Comparison of ENCODE assay signal across 16 mouse cellular contexts in the genomic region with DNA sequence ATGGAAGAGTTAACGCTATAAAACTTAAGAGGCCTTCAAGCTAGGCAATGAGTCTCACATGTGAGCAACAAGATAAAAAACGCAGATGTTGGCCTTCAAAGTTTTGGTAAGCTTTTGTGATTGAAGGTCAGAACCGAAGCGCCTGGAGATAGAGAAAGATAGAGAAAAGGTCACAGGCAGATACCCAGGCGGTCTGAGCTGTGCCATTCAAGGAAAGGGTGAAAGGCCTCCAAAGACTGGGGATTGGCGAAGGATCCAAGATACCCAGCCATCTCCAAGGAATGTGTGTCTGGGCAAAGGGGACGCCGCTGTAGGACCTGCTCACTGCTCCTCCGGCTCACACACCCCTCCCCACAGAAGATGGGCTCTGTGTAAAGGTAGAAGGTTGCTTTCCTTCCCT. TPM values are rescaled to one million over a fixed set of nuclear protein-coding genes. Genes with fewer than 3 reads are reported as not detected.
DNase-seq lines count a peak whose midpoint lies in the region; ATAC-seq lines count a peak whose summit lies in the region.
"Had no signal": no experiment of that assay in that cellular context is flagged by ENCODE, and none has a peak within 500 bp of the region (broad histone marks: within the 10 kb centered on the region; RNA-seq: fewer than 3 reads in every experiment).

No protein-coding gene starts in this region.

- no peaks in the 10 kb centered on the region for H3K27me3 ChIP-seq in heart, embryonic 13.5 days (replicated peaks)
- no peaks in the 10 kb centered on the region for H3K27me3 ChIP-seq in megakaryocyte, embryonic 14.5 days (replicated peaks)
- H3K27me3 ChIP-seq in intestine, embryonic 15.5 days (replicated peaks), result no peaks in the 10 kb centered on the region
- H3K27me3 ChIP-seq in stomach, embryonic 15.5 days (replicated peaks), result no peaks in the 10 kb centered on the region
- H3K27me3 ChIP-seq: forebrain, embryonic 15.5 days had no signal

- no peaks in the 10 kb centered on the region for H3K9me3 ChIP-seq in heart, embryonic 13.5 days
- H3K9me3 ChIP-seq in megakaryocyte, embryonic 14.5 days, result no peaks in the 10 kb centered on the region
- no peaks in the 10 kb centered on the region for H3K9me3 ChIP-seq in intestine, embryonic 15.5 days
- H3K9me3 ChIP-seq in stomach, embryonic 15.5 days, result no peaks in the 10 kb centered on the region
- H3K9me3 ChIP-seq: embryonic facial prominence, embryonic 15.5 days; forebrain, embryonic 15.5 days had no signal

- H3K4me2 ChIP-seq in heart, embryonic 13.5 days, result no peak overlapping the region
- H3K4me2 ChIP-seq in intestine, embryonic 15.5 days (replicated peaks), result no peak overlapping the region
- H3K4me2 ChIP-seq in stomach, embryonic 15.5 days, result no peak overlapping the region
- H3K4me2 ChIP-seq: embryonic facial prominence, embryonic 15.5 days; forebrain, embryonic 15.5 days had no signal

- no peak for ATAC-seq in heart, embryonic 13.5 days (ENCODE audit: extremely low read depth, insufficient number of reproducible peaks, low FRiP score, low TSS enrichment)
- ATAC-seq in megakaryocyte, adult 5-6 weeks (ENCODE audit: poor library complexity, severe bottlenecking), result no peak
- ATAC-seq in intestine, embryonic 15.5 days, result no peak
- no peak for ATAC-seq in stomach, embryonic 15.5 days (ENCODE audit: insufficient read depth, low FRiP score, low read depth)
- ATAC-seq in erythroid progenitor cell, adult 5-6 weeks (replicated peaks; ENCODE audit: low FRiP score, poor library complexity, severe bottlenecking), result no peak
- ATAC-seq: forebrain, embryonic 15.5 days; hindbrain, postnatal 0 days had no signal

- no peak overlapping the region for H3K4me3 ChIP-seq in heart, embryonic 13.5 days
- peak overlapping the region; percentile 53 for H3K4me3 ChIP-seq in megakaryocyte, embryonic 14.5 days (replicated peaks)
- H3K4me3 ChIP-seq in intestine, embryonic 15.5 days (replicated peaks), result no peak overlapping the region
- no peak overlapping the region for H3K4me3 ChIP-seq in stomach, embryonic 15.5 days (replicated peaks)
- H3K4me3 ChIP-seq: embryonic facial prominence, embryonic 15.5 days; forebrain, embryonic 15.5 days had no signal

- H3K36me3 ChIP-seq in heart, embryonic 13.5 days, result peaks cover 17% of the 10 kb centered on the region
- H3K36me3 ChIP-seq in megakaryocyte, embryonic 14.5 days (replicated peaks; ENCODE audit: low read length), result peaks cover 53% of the 10 kb centered on the region
- H3K36me3 ChIP-seq in intestine, embryonic 15.5 days, result no peaks in the 10 kb centered on the region
- H3K36me3 ChIP-seq in stomach, embryonic 15.5 days, result no peaks in the 10 kb centered on the region

- H3K9ac ChIP-seq in heart, embryonic 13.5 days, result peak overlapping the region; percentile 41
- no peak overlapping the region for H3K9ac ChIP-seq in intestine, embryonic 15.5 days
- H3K9ac ChIP-seq in stomach, embryonic 15.5 days, result no peak overlapping the region
- H3K9ac ChIP-seq: embryonic facial prominence, embryonic 15.5 days had no signal

- DNase-seq in heart, adult 18-20 months, result no peak
- DNase-seq in frontal cortex, adult 2 months (ENCODE audit: extremely low spot score in 1 of 2, low spot score in 1 of 2), result no peak
- DNase-seq: cerebellum, adult 11 months; gastrocnemius, postnatal 25 days; kidney, postnatal 25 days; layer of hippocampus, postnatal 36 days had no signal

- peaks cover 76% of the 10 kb centered on the region for H3K4me1 ChIP-seq in heart, embryonic 13.5 days
- peaks cover 94% of the 10 kb centered on the region for H3K4me1 ChIP-seq in megakaryocyte, embryonic 14.5 days
- H3K4me1 ChIP-seq in intestine, embryonic 15.5 days (replicated peaks), result peaks cover 46% of the 10 kb centered on the region
- peaks cover 57% of the 10 kb centered on the region for H3K4me1 ChIP-seq in stomach, embryonic 15.5 days

- peak overlapping the region; percentile 98 for H3K27ac ChIP-seq in heart, embryonic 13.5 days (replicated peaks)
- H3K27ac ChIP-seq in intestine, embryonic 15.5 days, result peak overlapping the region; percentile 42
- H3K27ac ChIP-seq in stomach, embryonic 15.5 days, result peak overlapping the region; percentile 57; the same call in 1 of the 2 replicates
- H3K27ac ChIP-seq: forebrain, embryonic 15.5 days had no signal

- WGBS in heart, embryonic 13.5 days, result 71% methylated on average over 9 of the region's 9 CpGs
- 85% methylated on average over 9 of the region's 9 CpGs for WGBS in intestine, embryonic 15.5 days
- WGBS in stomach, embryonic 15.5 days, result 89% methylated on average over 9 of the region's 9 CpGs

RNA-seq across cellular contexts. Expression of a gene that starts 4.8 kb away (rescaled TPM):
- polyA plus RNA-seq in heart, embryonic 13.5 days (2015; fragmentation: Nextera tagmentation; extraction: Ambion mirVana), result 13.5 and 13.7 TPM in 2 replicates
- total RNA-seq in heart, adult 18-20 months (2021), result 1 to 10 TPM; 7.2 to 8.4 TPM
- polyA plus RNA-seq in megakaryocyte, embryonic 14.5 days (2012; ENCODE audit: insufficient read depth, low replicate concordance), result 30.7 and 32.1 TPM in 2 replicates
- 7.2 and 7.9 TPM in 2 replicates for total RNA-seq in megakaryocyte, adult 5-6 weeks (2015)
- total RNA-seq in megakaryocyte, adult 5-6 weeks (2017), result 8.9 and 9.1 TPM in 2 replicates
- 14.9 and 16.4 TPM in 2 replicates for polyA plus RNA-seq in intestine, embryonic 15.5 days (2015; fragmentation: Nextera tagmentation; extraction: Ambion mirVana)
- polyA plus RNA-seq in stomach, embryonic 15.5 days (2015; fragmentation: Nextera tagmentation; extraction: Ambion mirVana), result 17.0 and 17.9 TPM in 2 replicates
- 11.8 and 13.0 TPM in 2 replicates for polyA plus RNA-seq in frontal cortex, adult 2 months (2012; rRNA removed)
- 2.2 and 3.8 TPM in 2 replicates for total RNA-seq in erythroid progenitor cell, adult 5-6 weeks (2015; ENCODE audit: low replicate concordance)
- 4.5 and 9.9 TPM in 2 replicates for total RNA-seq in erythroid progenitor cell, adult 5-6 weeks (2017; ENCODE audit: low replicate concordance)

RNA-seq across cellular contexts. Expression of a gene that starts 13.2 kb away (rescaled TPM):
- 0.14 and 0.17 TPM in 2 replicates for polyA plus RNA-seq in heart, embryonic 13.5 days (2015; fragmentation: Nextera tagmentation; extraction: Ambion mirVana)
- total RNA-seq in heart, adult 18-20 months (2021), result under 1 TPM; 0.41 to 0.77 TPM
- polyA plus RNA-seq in megakaryocyte, embryonic 14.5 days (2012; ENCODE audit: insufficient read depth, low replicate concordance), result 3.5 and 5.8 TPM in 2 replicates
- total RNA-seq in megakaryocyte, adult 5-6 weeks (2015), result 0.11 and 0.45 TPM in 2 replicates
- 0.29 TPM in 1 of 2 replicates, not detected in the other for total RNA-seq in megakaryocyte, adult 5-6 weeks (2017)
- not detected in 2 replicates for polyA plus RNA-seq in intestine, embryonic 15.5 days (2015; fragmentation: Nextera tagmentation; extraction: Ambion mirVana)
- 0.13 and 0.26 TPM in 2 replicates for polyA plus RNA-seq in stomach, embryonic 15.5 days (2015; fragmentation: Nextera tagmentation; extraction: Ambion mirVana)
- 0.46 and 0.55 TPM in 2 replicates for polyA plus RNA-seq in frontal cortex, adult 2 months (2012; rRNA removed)
- total RNA-seq in erythroid progenitor cell, adult 5-6 weeks (2015; ENCODE audit: low replicate concordance), result 2.2 TPM in 1 of 2 replicates, not detected in the other
- 0.26 TPM in 1 of 2 replicates, not detected in the other for total RNA-seq in erythroid progenitor cell, adult 5-6 weeks (2017; ENCODE audit: low replicate concordance)
- total RNA-seq: gastrocnemius, postnatal 25 days; monocyte, adult 5-6 weeks had no signal
- polyA plus RNA-seq: hindbrain, postnatal 0 days had no signal

RNA-seq across cellular contexts. Expression of a gene that starts 17.4 kb away (rescaled TPM):
- 26.8 and 28.4 TPM in 2 replicates for polyA plus RNA-seq in heart, embryonic 13.5 days (2015; fragmentation: Nextera tagmentation; extraction: Ambion mirVana)
- total RNA-seq in heart, adult 18-20 months (2021), result 10 to 100 TPM; 17.4 to 18.8 TPM
- polyA plus RNA-seq in megakaryocyte, embryonic 14.5 days (2012; ENCODE audit: insufficient read depth, low replicate concordance), result 17.7 and 36.8 TPM in 2 replicates
- total RNA-seq in megakaryocyte, adult 5-6 weeks (2015), result 10.6 and 13.1 TPM in 2 replicates
- total RNA-seq in megakaryocyte, adult 5-6 weeks (2017), result 11.4 and 15.8 TPM in 2 replicates
- polyA plus RNA-seq in intestine, embryonic 15.5 days (2015; fragmentation: Nextera tagmentation; extraction: Ambion mirVana), result 41.8 and 43.9 TPM in 2 replicates
- 38.5 and 41.5 TPM in 2 replicates for polyA plus RNA-seq in stomach, embryonic 15.5 days (2015; fragmentation: Nextera tagmentation; extraction: Ambion mirVana)
- polyA plus RNA-seq in frontal cortex, adult 2 months (2012; rRNA removed), result 30.8 and 34.1 TPM in 2 replicates
- total RNA-seq in erythroid progenitor cell, adult 5-6 weeks (2015; ENCODE audit: low replicate concordance), result 2.5 and 3.8 TPM in 2 replicates
- 1.7 and 6.8 TPM in 2 replicates for total RNA-seq in erythroid progenitor cell, adult 5-6 weeks (2017; ENCODE audit: low replicate concordance)

RNA-seq across cellular contexts. Expression of a gene that starts 22.1 kb away (rescaled TPM):
- 36.3 and 41.6 TPM in 2 replicates for polyA plus RNA-seq in heart, embryonic 13.5 days (2015; fragmentation: Nextera tagmentation; extraction: Ambion mirVana)
- total RNA-seq in heart, adult 18-20 months (2021), result 10 to 100 TPM; 17.2 to 17.9 TPM
- polyA plus RNA-seq in megakaryocyte, embryonic 14.5 days (2012; ENCODE audit: insufficient read depth, low replicate concordance), result 2.8 and 12.4 TPM in 2 replicates
- 62.7 and 64.8 TPM in 2 replicates for total RNA-seq in megakaryocyte, adult 5-6 weeks (2015)
- 79.3 and 96.0 TPM in 2 replicates for total RNA-seq in megakaryocyte, adult 5-6 weeks (2017)
- 65.0 and 65.4 TPM in 2 replicates for polyA plus RNA-seq in intestine, embryonic 15.5 days (2015; fragmentation: Nextera tagmentation; extraction: Ambion mirVana)
- polyA plus RNA-seq in stomach, embryonic 15.5 days (2015; fragmentation: Nextera tagmentation; extraction: Ambion mirVana), result 50.7 and 54.5 TPM in 2 replicates
- polyA plus RNA-seq in frontal cortex, adult 2 months (2012; rRNA removed), result 52.0 and 56.0 TPM in 2 replicates
- total RNA-seq in erythroid progenitor cell, adult 5-6 weeks (2015; ENCODE audit: low replicate concordance), result 36.0 and 43.6 TPM in 2 replicates
- 16.8 and 26.4 TPM in 2 replicates for total RNA-seq in erythroid progenitor cell, adult 5-6 weeks (2017; ENCODE audit: low replicate concordance)

RNA-seq across cellular contexts. Expression of a gene that starts 30.2 kb away (rescaled TPM):
- 21.4 and 26.6 TPM in 2 replicates for polyA plus RNA-seq in heart, embryonic 13.5 days (2015; fragmentation: Nextera tagmentation; extraction: Ambion mirVana)
- total RNA-seq in heart, adult 18-20 months (2021), result 1 to 10 TPM; 2.4 to 2.6 TPM
- 10.4 TPM in 1 of 2 replicates, not detected in the other for polyA plus RNA-seq in megakaryocyte, embryonic 14.5 days (2012; ENCODE audit: insufficient read depth, low replicate concordance)
- total RNA-seq in megakaryocyte, adult 5-6 weeks (2015), result 11.5 and 14.9 TPM in 2 replicates
- 21.3 and 24.1 TPM in 2 replicates for total RNA-seq in megakaryocyte, adult 5-6 weeks (2017)
- 22.6 and 23.4 TPM in 2 replicates for polyA plus RNA-seq in intestine, embryonic 15.5 days (2015; fragmentation: Nextera tagmentation; extraction: Ambion mirVana)
- polyA plus RNA-seq in stomach, embryonic 15.5 days (2015; fragmentation: Nextera tagmentation; extraction: Ambion mirVana), result 26.9 and 27.6 TPM in 2 replicates
- polyA plus RNA-seq in frontal cortex, adult 2 months (2012; rRNA removed), result 5.6 and 7.8 TPM in 2 replicates
- total RNA-seq in erythroid progenitor cell, adult 5-6 weeks (2015; ENCODE audit: low replicate concordance), result 5.9 and 7.9 TPM in 2 replicates
- 13.2 and 29.0 TPM in 2 replicates for total RNA-seq in erythroid progenitor cell, adult 5-6 weeks (2017; ENCODE audit: low replicate concordance)
- total RNA-seq: monocyte, adult 5-6 weeks had no signal

Comparison
In these comparisons a context has a peak if more than half of its experiments do, and no peak if none do; other contexts are left out.
1. H3K27ac ChIP-seq: peak in every context shown above with its lines; median percentile 98 in heart, embryonic 13.5 days; 57 in stomach, embryonic 15.5 days; 42 in intestine, embryonic 15.5 days.